Mouse (Mus musculus): Measurements from ENCODE around the gene Prickle1.

GRCm38 (mm10) chr15:93518143-93518902 lies 77.4 kb downstream of the Prickle1 start:
- TF ChIP-seq USF1 (IDR thresholded peaks at IDR 0.05; ENCODE audit: low read depth) (no peak), MYOG (IDR thresholded peaks at IDR 0.05; ENCODE audit: control insufficient read depth, extremely low read depth, insufficient read length) (no peak), CTCF (IDR thresholded peaks at IDR 0.05; ENCODE audit: control insufficient read depth, insufficient read depth, insufficient read length) (no peak), MYOD1 (IDR thresholded peaks at IDR 0.05; ENCODE audit: control insufficient read depth, insufficient read length, low read depth) (no peak), CEBPB (IDR thresholded peaks at IDR 0.05; ENCODE audit: low read depth) (no peak)
